Mouse (Mus musculus): Measurements from ENCODE around the gene Sema3f. TPM values are rescaled to one million over a fixed set of nuclear protein-coding genes. Genes with fewer than 3 reads are reported as not detected.

Gene Sema3f
- polyA plus RNA-seq, 1 experiment, result 21.2 TPM

- DNase-seq (ENCODE audit: extremely low spot score in 1 of 2, low spot score in 1 of 2), result no peak
Observed at GRCm38 (mm10) chr9:107637070-107637469, 73.2 kb downstream of the Sema3f start.

- peak; percentile 87 to 94 for DNase-seq (ENCODE audit: extremely low spot score in 1 of 2, low spot score in 1 of 2)
Observed at GRCm38 (mm10) chr9:107635279-107636028, 74.8 kb downstream of the Sema3f start, which contains the start of gene Gnai2. TSS of gene Gnai2 (minus strand) at chr9:107635367.

- DNase-seq (ENCODE audit: extremely low spot score in 1 of 2, low spot score in 1 of 2), result no peak
Observed at GRCm38 (mm10) chr9:107634406-107635278, 75.6 kb downstream of the Sema3f start.

GRCm38 (mm10) chr9:107633661-107634405 is 76.4 kb downstream of the Sema3f start:
- DNase-seq (ENCODE audit: extremely low spot score in 1 of 2, low spot score in 1 of 2), result no peak

GRCm38 (mm10) chr9:107633091-107633660 is 77.1 kb downstream of the Sema3f start:
- peak in 1 of 2 experiments; percentile 75 for DNase-seq (ENCODE audit: extremely low spot score in 1 of 2, low spot score in 1 of 2)

GRCm38 (mm10) chr9:107632478-107632877 is 77.8 kb downstream of the Sema3f start:
- peak in 1 of 2 experiments; percentile 48 for DNase-seq (ENCODE audit: extremely low spot score in 1 of 2, low spot score in 1 of 2)

- DNase-seq (ENCODE audit: extremely low spot score in 1 of 2, low spot score in 1 of 2), result no peak
Observed at GRCm38 (mm10) chr9:107631861-107632260, 78.4 kb downstream of the Sema3f start.

Other genes with a start within 250 kb of the Sema3f start
- gene Tmem115, start 176.5 kb downstream of the Sema3f start, polyA plus RNA-seq (2012; rRNA removed), result 29.7 and 32.1 TPM in 2 replicates
- 27.0 and 27.2 TPM in 2 replicates for gene Cyb561d2, start 168.3 kb downstream of the Sema3f start, polyA plus RNA-seq (2012; rRNA removed)
- 65.1 and 65.7 TPM in 2 replicates for gene Nprl2, start 168.2 kb downstream of the Sema3f start, polyA plus RNA-seq (2012; rRNA removed)
- 6.1 and 7.8 TPM in 2 replicates for gene Zmynd10, start 163.2 kb downstream of the Sema3f start, polyA plus RNA-seq (2012; rRNA removed)
- 25.0 and 25.2 TPM in 2 replicates for gene Rassf1, start 158.9 kb downstream of the Sema3f start, polyA plus RNA-seq (2012; rRNA removed)
- 120 and 133 TPM in 2 replicates for gene Tusc2, start 147.2 kb downstream of the Sema3f start, polyA plus RNA-seq (2012; rRNA removed)
- gene Hyal2, start 142.5 kb downstream of the Sema3f start, polyA plus RNA-seq (2012; rRNA removed), result 11.1 and 12.1 TPM in 2 replicates
- gene Hyal1, start 133.5 kb downstream of the Sema3f start, polyA plus RNA-seq (2012; rRNA removed), result 5.0 and 5.5 TPM in 2 replicates
- 15.9 and 18.3 TPM in 2 replicates for gene Naa80, start 131.6 kb downstream of the Sema3f start, polyA plus RNA-seq (2012; rRNA removed)
- gene Hyal3, start 129.7 kb downstream of the Sema3f start, polyA plus RNA-seq (2012; rRNA removed), result 0.69 and 0.74 TPM in 2 replicates
- 17.5 and 18.8 TPM in 2 replicates for gene Ifrd2, start 122.8 kb downstream of the Sema3f start, polyA plus RNA-seq (2012; rRNA removed)
- 2.1 and 3.4 TPM in 2 replicates for gene Sema3b, start 101.2 kb downstream of the Sema3f start, polyA plus RNA-seq (2012; rRNA removed)
- 334 and 351 TPM in 2 replicates for gene Gnai2, start 75.1 kb downstream of the Sema3f start, polyA plus RNA-seq (2012; rRNA removed)
- 256 and 260 TPM in 2 replicates for gene Slc38a3, start 40.9 kb downstream of the Sema3f start, polyA plus RNA-seq (2012; rRNA removed)
- gene Gnat1, start 30.8 kb downstream of the Sema3f start, polyA plus RNA-seq (2012; rRNA removed), result 0.15 and 0.28 TPM in 2 replicates
- 152 and 180 TPM in 2 replicates for gene Rbm5, start 60.5 kb upstream of the Sema3f start, polyA plus RNA-seq (2012; rRNA removed)
- gene Rbm6, start 162.8 kb upstream of the Sema3f start, polyA plus RNA-seq (2012; rRNA removed), result 70.3 and 70.8 TPM in 2 replicates
- 28.2 and 28.5 TPM in 2 replicates for gene Mon1a, start 177.7 kb upstream of the Sema3f start, polyA plus RNA-seq (2012; rRNA removed)
- 1.2 and 2.1 TPM in 2 replicates for gene Mst1r, start 196.4 kb upstream of the Sema3f start, polyA plus RNA-seq (2012; rRNA removed)
- not detected in 2 replicates for gene Actl11, start 218.0 kb upstream of the Sema3f start, polyA plus RNA-seq (2012; rRNA removed)
- 405 and 456 TPM in 2 replicates for gene Camkv, start 225.2 kb upstream of the Sema3f start, polyA plus RNA-seq (2012; rRNA removed)
- 21.0 and 21.2 TPM in 2 replicates for gene Traip, start 239.7 kb upstream of the Sema3f start, polyA plus RNA-seq (2012; rRNA removed)